Mouse (Mus musculus): Measurements from ENCODE around the gene Gm48552.

DNA sequence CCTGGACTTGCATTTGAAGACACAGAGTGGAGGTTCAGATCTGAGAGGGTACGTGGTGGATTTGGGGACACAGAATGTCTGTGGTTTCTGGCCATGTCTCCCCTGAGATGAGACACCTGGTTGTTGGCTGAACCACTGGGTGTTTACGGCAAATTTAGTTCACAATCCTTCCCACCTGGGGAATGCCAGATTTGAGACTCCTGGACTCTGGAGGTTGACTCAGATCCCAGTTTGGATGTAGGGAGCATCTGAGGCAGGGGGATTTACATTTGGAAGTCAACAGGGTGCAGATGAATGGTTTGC is 11.5 kb upstream of the Gm48552 start:
- TF ChIP-seq CTCF (IDR thresholded peaks at IDR 0.05; ENCODE audit: insufficient read depth, low read length) = no peak
- TF ChIP-seq POLR2A (IDR thresholded peaks at IDR 0.05; ENCODE audit: borderline replicate concordance, extremely low read depth, low read depth, low read length) = no peak

Measured in lung, adult 2 months (tissue).